8 mouse cellular contexts compared by ENCODE assay signal in genomic region chr6:31136895-31137294, GRCm38 (mm10).
DNase-seq lines count a peak whose midpoint lies in the region; ATAC-seq and TF ChIP-seq lines count a peak whose summit lies in the region.
"Had no signal": no experiment of that assay in that cellular context is flagged by ENCODE, and none has a peak within 500 bp of the region (broad histone marks: within the 10 kb centered on the region; RNA-seq: fewer than 3 reads in every experiment).

No protein-coding gene starts in this region.

- no peak overlapping the region for H3K4me3 ChIP-seq in kidney, embryonic 15.5 days (replicated peaks)
- no peak overlapping the region for H3K4me3 ChIP-seq in ES-Bruce4 (ENCODE audit: low read depth, low read length)
- H3K4me3 ChIP-seq: embryonic facial prominence, embryonic 15.5 days had no signal

- H3K4me1 ChIP-seq in kidney, embryonic 15.5 days: no peaks in the 10 kb centered on the region
- H3K4me1 ChIP-seq in ES-Bruce4 (ENCODE audit: control insufficient read depth, insufficient read depth, low read length): no peaks in the 10 kb centered on the region

- WGBS in kidney, embryonic 15.5 days: 57% methylated on average over 4 of the region's 4 CpGs

- TF ChIP-seq EP300 in ES-Bruce4 (IDR thresholded peaks at IDR 0.05; ENCODE audit: insufficient read depth, low read depth, low read length): no peak

- TF ChIP-seq CTCF in ES-Bruce4 (IDR thresholded peaks at IDR 0.05; ENCODE audit: low read depth, low read length): peak; percentile 34

- DNase-seq in kidney, adult 9 months: peak; percentile 68
- peak; percentile 67 for DNase-seq in ZHBTc4 (ENCODE audit: low read depth, low spot score)
- DNase-seq in forelimb bud, embryonic 11.5 days (ENCODE audit: low read depth, low spot score): peak; percentile 39
- peak; percentile 68 for DNase-seq in retina, embryonic 14.5 days (ENCODE audit: low spot score)
- DNase-seq in urinary bladder, adult 18-20 months (ENCODE audit: low spot score in 2 of 2): no peak

- no peak for ATAC-seq in kidney, embryonic 15.5 days (replicated peaks; ENCODE audit: low FRiP score)

- H3K27me3 ChIP-seq in kidney, embryonic 15.5 days: no peaks in the 10 kb centered on the region
- no peaks in the 10 kb centered on the region for H3K27me3 ChIP-seq in ES-Bruce4 (ENCODE audit: control insufficient read depth, insufficient read depth, low read length, poor library complexity, severe bottlenecking)
- H3K27me3 ChIP-seq: embryonic facial prominence, embryonic 15.5 days had no signal

- H3K36me3 ChIP-seq in kidney, embryonic 15.5 days: no peaks in the 10 kb centered on the region
- no peaks in the 10 kb centered on the region for H3K36me3 ChIP-seq in ES-Bruce4 (ENCODE audit: control insufficient read depth, insufficient read depth, low read length, poor library complexity, severe bottlenecking)
- H3K36me3 ChIP-seq: embryonic facial prominence, embryonic 15.5 days had no signal

- H3K9ac ChIP-seq in kidney, embryonic 15.5 days: no peak overlapping the region
- H3K9ac ChIP-seq in ES-Bruce4 (ENCODE audit: low read depth, poor library complexity, severe bottlenecking): no peak overlapping the region
- H3K9ac ChIP-seq: embryonic facial prominence, embryonic 15.5 days had no signal

- no peak overlapping the region for H3K4me2 ChIP-seq in kidney, embryonic 15.5 days
- H3K4me2 ChIP-seq: embryonic facial prominence, embryonic 15.5 days had no signal

- TF ChIP-seq POLR2A in ES-Bruce4 (IDR thresholded peaks at IDR 0.05; ENCODE audit: insufficient read depth, low read length): no peak

- no peak overlapping the region for H3K27ac ChIP-seq in kidney, embryonic 15.5 days
- no peak overlapping the region for H3K27ac ChIP-seq in ES-Bruce4 (ENCODE audit: insufficient read depth, low read length)
- H3K27ac ChIP-seq: embryonic facial prominence, embryonic 15.5 days had no signal

- no peaks in the 10 kb centered on the region for H3K9me3 ChIP-seq in kidney, embryonic 15.5 days (replicated peaks)
- H3K9me3 ChIP-seq in ES-Bruce4 (replicated peaks; ENCODE audit: control insufficient read depth, insufficient read depth, low read length, poor library complexity, severe bottlenecking): no peaks in the 10 kb centered on the region
- H3K9me3 ChIP-seq: embryonic facial prominence, embryonic 15.5 days had no signal

Comparison
In these comparisons a context has a peak if more than half of its experiments do, and no peak if none do; other contexts are left out.
1. DNase-seq: peak in kidney, adult 9 months (single experiment), ZHBTc4 (single experiment), forelimb bud, embryonic 11.5 days (single experiment) and retina, embryonic 14.5 days (single experiment); none in urinary bladder, adult 18-20 months (0 of 2).